Mouse (Mus musculus) natural killer cell, adult 2 months (primary cell): Measurements from ENCODE around the gene Hapln4.
"Not testable (repeated sequence)": the region's sequence is repeated elsewhere in the genome, so short reads cannot be mapped to it uniquely, and the experiment has no call there.

ENCODE experiments used
- DNase-seq, 2 experiments: peaks; one replicate each; pipeline ENCODE4 v3.0.0; 2022; ENCODE audit warnings: low spot score in 2 of 2

Gene Hapln4

GRCm38 (mm10) chr8:70083285-70083684 lies at the start of gene Hapln4:
Gene Hapln4, plus strand, starts transcription at chr8:70083457.
- peak; percentile 17 to 41 for DNase-seq

- DNase-seq = no peak
Measured at GRCm38 (mm10) chr8:70037994-70038393, 45.3 kb upstream of the Hapln4 start.

DNA sequence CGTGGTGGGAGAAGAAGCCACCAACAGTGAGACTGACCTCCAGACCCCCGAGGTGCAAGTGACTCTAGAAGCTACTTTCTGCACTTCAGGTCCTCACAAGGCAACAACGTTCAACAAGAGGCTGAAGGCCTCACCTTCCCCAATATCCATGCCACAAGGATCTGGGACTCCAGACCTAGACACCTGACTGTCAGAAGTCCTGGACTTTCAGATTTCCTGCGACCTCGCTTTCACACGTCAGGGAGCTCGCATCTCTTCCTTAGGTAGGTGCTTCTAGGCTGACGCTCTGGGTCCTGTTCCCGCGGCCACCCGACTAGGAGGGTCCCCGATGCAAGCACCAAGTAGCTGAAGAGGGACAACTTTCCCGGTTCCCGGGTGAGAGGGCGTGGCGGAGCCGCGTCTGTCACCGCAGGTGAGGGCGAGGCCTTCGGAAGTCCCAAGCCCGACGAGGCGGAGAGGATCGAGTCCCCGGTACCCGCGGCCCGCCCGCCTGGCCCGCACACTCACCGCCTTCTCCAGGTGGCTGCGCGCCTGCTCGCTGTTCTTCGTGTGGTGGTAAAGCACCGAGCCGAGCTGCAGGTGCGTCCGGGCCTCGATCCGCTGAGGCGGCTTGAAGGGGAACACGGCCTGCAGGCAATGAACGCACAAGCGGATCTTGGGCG lies 41.2 kb upstream of the Hapln4 start:
- peak; percentile 6 to 9 for DNase-seq

DNA sequence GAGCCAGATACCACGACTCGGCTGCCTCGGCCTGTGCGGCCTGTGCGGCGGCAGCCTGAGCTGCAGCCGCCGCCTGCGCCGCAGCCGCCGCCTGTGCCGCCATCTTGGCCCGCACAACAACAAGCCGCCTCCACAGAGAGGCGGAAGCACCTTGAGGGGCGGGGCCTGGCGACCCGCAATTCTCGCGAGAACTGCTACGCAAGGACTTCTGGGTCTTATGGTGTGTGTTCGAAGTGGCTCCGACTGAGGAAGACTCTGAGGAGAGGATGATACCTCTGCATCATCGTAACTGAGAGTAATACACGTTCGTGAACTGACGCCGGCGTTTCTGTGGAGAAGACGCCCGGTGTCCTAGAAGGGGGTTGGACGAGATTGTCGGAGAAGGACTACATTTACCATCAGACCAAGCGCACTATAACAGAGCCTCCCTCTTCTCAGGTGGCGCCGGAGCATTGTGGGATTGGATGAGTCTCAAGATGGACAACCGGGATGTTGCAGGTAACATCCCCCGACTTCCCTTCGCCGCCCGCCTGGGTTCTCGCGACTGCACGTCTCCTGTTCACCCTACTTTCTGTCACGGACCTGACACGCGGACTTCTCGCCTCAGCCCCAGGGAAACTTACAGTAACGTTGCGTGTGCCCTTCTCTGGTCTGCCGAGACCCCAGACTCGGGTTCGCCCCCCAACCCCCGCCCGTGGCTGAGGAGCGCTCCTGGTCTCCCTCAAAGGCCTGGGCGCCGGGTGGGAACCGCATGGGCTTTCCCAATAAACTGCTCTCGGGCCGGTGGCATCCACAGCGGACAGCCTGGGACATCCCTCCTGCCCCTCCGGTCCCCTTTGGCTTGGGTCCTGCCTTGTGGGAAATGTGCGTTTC lies 40.4 kb upstream of the Hapln4 start, which contains the start of the genes Mau2 and Sugp1:
Gene Mau2 (minus strand): TSS at position 152 of the 873 bp plus-strand sequence.
Gene Sugp1 (plus strand): TSS at position 231 of the 873 bp plus-strand sequence.
- peak; percentile 97 for DNase-seq

GRCm38 (mm10) chr8:70043996-70044395 lies 39.3 kb upstream of the Hapln4 start:
- no peak for DNase-seq

DNA sequence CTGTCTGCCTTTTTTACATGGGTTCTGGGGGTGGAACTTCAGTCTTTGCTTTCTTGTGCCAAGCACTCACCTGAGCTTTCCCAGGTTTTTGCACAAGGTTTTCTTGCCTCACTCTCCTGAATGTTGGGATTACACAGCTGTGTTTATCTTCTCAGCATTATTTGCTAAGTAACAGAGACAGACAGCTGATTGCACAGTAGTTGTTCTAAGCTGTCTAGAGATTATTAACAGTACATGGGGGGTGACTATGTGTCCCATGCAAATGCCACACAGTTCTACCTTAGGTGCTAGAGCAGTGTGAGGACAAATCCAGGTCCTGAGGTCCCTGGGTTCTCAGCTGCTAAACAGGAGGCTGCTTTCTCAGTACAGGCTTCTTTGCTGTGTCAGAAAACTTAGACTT lies 33.6 kb upstream of the Hapln4 start:
- DNase-seq = no peak

- not testable (repeated sequence) for DNase-seq
Measured at GRCm38 (mm10) chr8:70050434-70050833, 32.8 kb upstream of the Hapln4 start.

DNA sequence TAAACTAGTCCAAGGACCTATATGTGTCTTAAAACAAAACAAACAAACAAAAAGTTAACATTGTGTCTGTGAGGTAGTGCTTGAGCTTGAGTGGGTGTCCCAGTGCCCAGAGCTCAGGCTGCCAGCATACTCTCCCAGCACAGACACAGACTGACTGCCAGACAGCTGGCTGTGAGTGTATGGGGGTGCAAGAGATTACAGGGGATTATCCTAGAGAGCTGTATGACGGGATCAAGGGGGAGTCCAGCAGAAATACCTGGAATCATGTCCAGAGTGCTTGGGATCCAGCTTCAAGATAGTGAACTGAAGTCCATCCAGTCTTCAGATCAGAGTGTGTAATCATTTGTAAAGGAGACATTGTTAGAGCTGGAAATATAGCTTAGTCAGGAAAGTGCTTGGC lies 25.5 kb upstream of the Hapln4 start:
- DNase-seq = no peak

- DNase-seq = no peak
Measured at GRCm38 (mm10) chr8:70071836-70072440, 11.3 kb upstream of the Hapln4 start.

DNA sequence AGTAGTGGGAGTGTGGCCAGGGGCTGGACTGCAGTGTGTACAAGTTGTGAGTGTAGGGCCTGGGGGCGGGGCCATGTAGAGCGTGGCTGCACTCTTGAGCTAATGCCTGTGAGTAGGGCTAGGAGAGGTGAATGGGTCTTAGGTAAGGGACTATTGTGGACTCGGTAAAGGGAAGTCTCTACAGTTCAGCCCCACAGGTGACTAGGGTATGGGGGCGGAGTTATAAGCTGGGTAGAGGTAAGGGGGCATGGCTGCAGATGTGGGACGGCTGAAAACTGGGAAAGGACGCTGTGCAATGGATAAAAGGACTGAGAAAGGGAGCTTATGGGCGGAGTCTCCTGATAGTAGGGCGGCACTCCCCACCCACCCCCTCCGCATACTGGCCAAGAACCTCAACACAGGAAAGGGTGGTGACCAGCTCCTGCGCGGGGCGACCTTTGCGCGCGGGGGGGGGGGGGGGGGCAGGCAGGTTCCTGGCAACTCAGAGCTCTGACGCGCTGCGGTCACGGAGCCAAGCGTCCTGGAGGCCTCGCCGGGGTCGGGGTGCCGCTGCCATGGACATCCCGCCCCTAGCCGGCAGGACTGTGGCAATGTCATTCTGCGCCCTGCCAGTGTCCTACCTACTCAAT lies 10.7 kb upstream of the Hapln4 start, which contains the start of gene Tm6sf2:
Gene Tm6sf2 (plus strand): TSS at position 484 of the 629 bp plus-strand sequence.
- DNase-seq = peak; percentile 43 to 57

DNA sequence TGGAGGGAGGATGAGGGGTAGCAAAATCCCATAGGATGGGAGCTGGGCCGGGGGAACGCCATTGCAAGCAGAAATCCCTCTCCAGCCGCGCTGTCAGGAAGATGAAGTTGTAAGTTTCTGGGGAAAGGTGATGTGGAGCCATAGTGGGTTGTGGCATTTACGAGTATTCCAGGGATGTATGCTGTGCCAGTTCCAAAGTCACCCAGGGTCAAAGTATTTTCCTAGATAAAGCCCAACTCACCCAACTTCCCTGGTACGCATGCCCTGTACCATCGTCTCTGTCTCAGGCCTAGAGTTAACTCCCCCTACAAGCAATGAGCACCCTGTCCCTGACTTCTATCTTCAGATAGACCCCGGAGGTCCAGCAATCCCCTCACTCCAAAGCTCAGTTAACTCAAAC lies 10.1 kb upstream of the Hapln4 start:
- DNase-seq = no peak

- no peak for DNase-seq
Measured at GRCm38 (mm10) chr8:70073682-70074081, 9.6 kb upstream of the Hapln4 start.

DNA sequence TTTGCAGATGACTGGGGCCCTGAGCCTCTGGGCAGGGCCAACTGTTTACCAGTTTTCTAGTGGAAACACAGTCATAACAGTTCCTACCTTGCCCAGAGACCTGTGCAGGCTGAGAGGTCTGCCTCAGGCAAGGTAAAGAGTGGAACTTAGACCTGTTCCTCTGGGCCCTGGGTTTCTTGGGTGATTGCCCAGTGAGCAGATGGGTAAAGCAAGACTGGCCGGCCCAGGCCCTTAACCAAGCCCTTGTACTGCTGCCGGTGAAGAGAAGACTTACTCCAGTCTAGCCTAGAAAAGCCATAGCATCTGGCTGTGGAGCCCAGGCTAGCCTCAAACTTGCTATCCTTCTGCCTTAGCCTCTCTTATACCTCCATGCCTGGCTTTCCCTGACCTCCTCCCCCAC lies 1.3 kb upstream of the Hapln4 start:
- no peak for DNase-seq

DNA sequence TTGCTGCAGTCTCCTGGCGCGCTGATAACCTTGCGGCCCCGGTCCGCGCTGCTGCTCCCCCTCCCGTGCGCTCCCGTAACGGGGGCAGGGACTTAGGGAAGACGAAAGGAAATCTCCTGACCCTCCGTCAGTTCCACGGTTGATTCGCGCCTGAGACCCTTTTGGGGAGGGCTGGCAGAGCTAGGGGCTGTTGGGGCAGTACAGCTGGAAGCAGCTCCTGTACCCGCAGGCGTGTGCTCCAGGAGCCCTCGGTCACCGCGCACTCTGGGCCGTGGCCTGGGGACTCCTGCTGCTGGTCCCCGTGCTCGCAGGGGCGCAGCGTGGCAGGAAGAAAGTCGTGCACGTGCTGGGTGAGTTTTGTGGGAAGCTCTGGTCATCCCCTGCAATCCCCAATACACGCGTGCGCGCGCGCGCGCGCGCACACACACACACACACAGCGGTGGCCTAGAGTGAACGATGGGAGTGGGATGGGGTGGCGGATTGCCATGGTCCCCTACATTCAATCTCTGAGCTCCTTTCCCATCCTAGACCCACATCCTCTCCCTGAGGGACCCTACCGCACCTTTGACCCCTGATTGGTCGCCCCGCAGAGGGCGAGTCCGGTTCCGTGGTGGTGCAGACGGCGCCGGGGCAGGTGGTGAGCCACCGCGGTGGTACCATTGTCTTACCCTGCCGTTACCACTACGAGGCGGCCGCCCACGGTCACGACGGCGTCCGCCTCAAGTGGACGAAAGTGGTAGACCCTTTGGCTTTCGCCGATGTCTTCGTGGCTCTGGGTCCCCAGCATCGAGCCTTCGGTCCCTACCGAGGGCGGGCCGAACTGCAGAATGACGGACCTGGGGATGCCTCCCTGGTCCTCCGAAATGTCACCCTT lies 1.2 kb downstream of the Hapln4 start:
- DNase-seq = no peak

GRCm38 (mm10) chr8:70086151-70086550 lies 2.9 kb downstream of the Hapln4 start:
- no peak for DNase-seq

DNA sequence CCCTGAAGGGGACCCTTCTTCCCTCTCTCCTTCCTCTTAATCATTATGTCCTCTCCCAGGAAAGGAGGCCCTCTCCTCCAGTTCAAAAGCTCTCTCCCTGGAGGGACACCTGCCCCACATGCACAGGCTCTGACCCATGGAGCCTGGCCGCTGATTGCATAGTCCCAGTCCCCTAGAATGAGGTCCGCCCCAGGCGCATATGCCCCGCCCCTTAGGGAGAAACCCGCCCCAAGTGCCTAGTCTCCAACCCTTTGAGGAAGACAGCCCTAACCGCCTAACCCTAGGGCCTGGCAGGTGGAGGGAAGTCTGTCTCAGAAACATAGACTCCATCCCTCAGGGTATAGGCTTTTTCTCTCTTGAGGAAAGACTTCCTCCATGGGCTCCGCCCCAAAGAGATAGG lies 4.0 kb downstream of the Hapln4 start:
- DNase-seq = no peak

DNA sequence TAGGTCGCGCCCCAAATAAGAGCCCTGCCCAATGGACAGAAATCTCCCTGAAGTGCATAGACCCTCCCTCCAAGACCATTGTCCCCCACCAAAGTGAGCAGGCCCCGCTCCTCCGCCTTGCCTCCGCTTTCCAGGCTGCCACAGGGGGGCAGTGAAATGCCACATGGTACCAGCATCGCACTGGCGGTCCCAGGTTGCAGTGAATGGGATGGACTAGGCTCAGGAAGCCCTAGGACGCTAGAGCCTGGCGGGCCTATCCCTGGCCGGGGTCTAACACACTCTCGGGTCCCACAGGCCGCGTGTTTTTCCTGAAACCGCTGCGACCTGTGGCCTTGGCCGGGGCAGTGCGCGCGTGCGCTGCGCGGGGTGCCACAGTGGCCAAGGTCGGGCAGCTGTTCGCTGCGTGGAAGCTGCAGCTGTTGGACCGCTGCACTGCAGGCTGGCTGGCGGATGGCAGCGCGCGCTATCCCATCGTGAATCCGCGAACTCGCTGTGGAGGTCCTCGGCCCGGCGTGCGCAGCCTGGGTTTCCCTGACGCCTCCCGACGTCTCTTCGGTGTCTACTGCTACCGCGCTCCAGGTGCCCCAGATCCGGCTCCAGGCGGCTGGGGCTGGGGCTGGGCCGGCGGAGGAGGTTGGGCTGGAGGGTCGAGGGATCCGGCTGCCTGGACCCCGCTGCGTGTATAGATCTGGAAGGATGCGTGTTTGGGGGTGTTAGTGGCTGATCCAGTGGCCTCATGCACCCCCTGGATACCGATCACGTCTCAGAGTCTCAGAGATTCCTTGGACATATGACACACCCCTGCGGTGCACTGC lies 4.8 kb downstream of the Hapln4 start:
- peak in 1 of 2 experiments; percentile 19 for DNase-seq

GRCm38 (mm10) chr8:70089296-70089960 lies 6.2 kb downstream of the Hapln4 start:
- no peak for DNase-seq

- no peak for DNase-seq
Measured at GRCm38 (mm10) chr8:70092786-70093185, 9.5 kb downstream of the Hapln4 start.
